ENCODE assay signal across 8 mouse cellular contexts in the genomic region with DNA sequence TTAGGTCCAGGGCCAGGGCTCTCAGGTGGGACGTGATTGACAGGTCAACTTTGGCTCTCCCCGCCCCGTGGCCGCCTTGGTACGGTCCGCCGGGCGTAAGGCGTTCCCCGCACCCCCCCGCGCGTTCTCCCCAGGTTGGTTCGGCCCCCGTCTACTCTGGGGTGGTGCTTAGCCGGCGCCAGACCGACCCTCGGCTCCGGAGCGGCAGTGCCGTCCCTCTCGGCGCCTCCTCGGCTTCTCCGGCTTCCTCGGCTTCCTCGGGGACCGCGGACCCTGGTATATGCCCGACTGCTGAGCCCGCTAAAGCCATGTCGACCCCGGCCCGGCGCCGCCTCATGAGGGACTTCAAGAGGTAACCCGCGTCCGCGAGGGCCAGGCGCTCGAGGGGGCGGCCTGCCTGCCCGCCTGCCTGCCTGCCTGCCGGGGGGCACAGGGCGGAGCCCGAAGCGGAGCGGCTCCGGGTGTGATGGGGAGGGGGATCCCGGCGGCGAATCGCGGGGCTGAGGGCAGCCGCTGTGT. TPM values are rescaled to one million over a fixed set of nuclear protein-coding genes. Genes with fewer than 3 reads are reported as not detected.
A peak's percentile ranks its signal among the peaks of the same experiment; 100 is the strongest.
DNase-seq lines count a peak whose midpoint lies in the region; ATAC-seq and TF ChIP-seq lines count a peak whose summit lies in the region.

No protein-coding gene starts in this region.

- peak overlapping the region; percentile 54 for H3K4me3 ChIP-seq in cortical plate, adult 2 months (ENCODE audit: insufficient read depth, low read length)
- H3K4me3 ChIP-seq in left cerebral cortex, adult 2 months, result peak overlapping the region; percentile 76
- H3K4me3 ChIP-seq in macrophage (ENCODE audit: inconsistent target), result peak overlapping the region; percentile 37

- TF ChIP-seq CTCF in cortical plate, adult 2 months (IDR thresholded peaks at IDR 0.05; ENCODE audit: extremely low read depth, insufficient read depth, low read length), result no peak
- TF ChIP-seq CTCF in left cerebral cortex, adult 2 months (IDR thresholded peaks at IDR 0.05), result no peak

- TF ChIP-seq POLR2A in cortical plate, adult 2 months (IDR thresholded peaks at IDR 0.05; ENCODE audit: extremely low read depth, insufficient read depth, low read length), result peak; percentile 84

- intact Hi-C loops in left cerebral cortex, adult 2 months (cut with DNase I), result loop anchor here (1.0 kb wide), 1 partner anchor 29 kb away; no protein-coding TSS in a partner anchor

- WGBS in macrophage (ENCODE audit: missing documents), result 19% methylated on average over 34 of the region's 57 CpGs

- H3K4me1 ChIP-seq in cortical plate, adult 2 months (ENCODE audit: control insufficient read depth, insufficient read depth, low read length), result peaks cover 2% of the 10 kb centered on the region; the same call in 1 of the 2 replicates

- peaks cover 25% of the 10 kb centered on the region; the same call in 1 of the 2 replicates for H3K79me2 ChIP-seq in macrophage (ENCODE audit: inconsistent target)

- peak; percentile 89 for ATAC-seq in activated CD4-positive, CD25-positive, alpha-beta regulatory T cell, adult 4 months

- no peaks in the 10 kb centered on the region for H3K36me3 ChIP-seq in macrophage (ENCODE audit: inconsistent target)

- no peak overlapping the region; the same call in 1 of the 2 replicates for H3K27ac ChIP-seq in cortical plate, adult 2 months (ENCODE audit: insufficient read depth, low read length)
- peak overlapping the region; percentile 76 for H3K27ac ChIP-seq in left cerebral cortex, adult 2 months
- peak overlapping the region; percentile 39; the same call in 1 of the 2 replicates for H3K27ac ChIP-seq in macrophage

- DNase-seq in gastrocnemius, adult 8-10 months (ENCODE audit: low spot score in 2 of 2), result peak; percentile 74 to 83
- DNase-seq in hindlimb bud, embryonic 11.5 days (ENCODE audit: extremely low spot score, low read depth, low spot score), result peak; percentile 18
- peak; percentile 86 to 87 for DNase-seq in left cerebral cortex, adult 2 months (ENCODE audit: extremely low spot score in 1 of 2, low spot score in 2 of 2)
- peak; percentile 81 for DNase-seq in retina, postnatal 7 days (ENCODE audit: low read depth, low spot score)
- DNase-seq in urinary bladder, adult 18-20 months (ENCODE audit: low spot score in 2 of 2), result peak; percentile 76 to 79

RNA-seq across cellular contexts. Expression of a gene that starts 0.3 kb away (rescaled TPM):
- 10 to 100 TPM; 27.3 to 30.0 TPM for polyA plus RNA-seq in activated CD4-positive, CD25-positive, alpha-beta regulatory T cell, adult 4 months (2017; shearing (Covaris generic))
- 23.2 and 26.0 TPM in 2 replicates for polyA plus RNA-seq in cortical plate, adult 2 months (2012; rRNA removed)
- 10 to 100 TPM in 3 of 4 experiments, 1 to 10 TPM in 1; 9.5 to 14.2 (median 10.5) TPM for total RNA-seq in gastrocnemius, adult 8-10 months (2022)
- total RNA-seq in left cerebral cortex, adult 2 months (2021), result 10 to 100 TPM; 36.6 to 37.7 TPM
- 100 to 1,000 TPM in 10 of 26 experiments, 10 to 100 TPM in 16; 54.5 to 217 (median 95.5) TPM for total RNA-seq in macrophage (2018; cell fraction: chromatin; rRNA removed)
- total RNA-seq in macrophage (2018; cell fraction: cytosol; rRNA removed), result 10 to 100 TPM; 35.4 to 56.5 (median 47.6) TPM
- total RNA-seq in macrophage (2018; cell fraction: nucleus; rRNA removed), result 100 to 1,000 TPM in 6 of 26 experiments, 10 to 100 TPM in 20; 55.9 to 172 (median 80.5) TPM
- polyA plus RNA-seq in macrophage (2018), result 42.8 to 43.3 TPM (median 43.2 TPM) in 3 replicates

RNA-seq across cellular contexts. Expression of a gene that starts 0.5 kb away (rescaled TPM):
- polyA plus RNA-seq in activated CD4-positive, CD25-positive, alpha-beta regulatory T cell, adult 4 months (2017; shearing (Covaris generic)), result 100 to 1,000 TPM; 134 to 158 TPM
- polyA plus RNA-seq in cortical plate, adult 2 months (2012; rRNA removed), result 41.1 and 44.7 TPM in 2 replicates
- total RNA-seq in gastrocnemius, adult 8-10 months (2022), result 10 to 100 TPM; 36.5 to 46.1 (median 38.1) TPM
- total RNA-seq in left cerebral cortex, adult 2 months (2021), result 10 to 100 TPM; 42.3 to 44.0 TPM
- 100 to 1,000 TPM in 2 of 26 experiments, 10 to 100 TPM in 24; 30.9 to 165 (median 55.4) TPM for total RNA-seq in macrophage (2018; cell fraction: chromatin; rRNA removed)
- total RNA-seq in macrophage (2018; cell fraction: cytosol; rRNA removed), result 10 to 100 TPM; 61.7 to 90.5 (median 68.0) TPM
- 100 to 1,000 TPM in 4 of 26 experiments, 10 to 100 TPM in 22; 30.9 to 131 (median 47.9) TPM for total RNA-seq in macrophage (2018; cell fraction: nucleus; rRNA removed)
- polyA plus RNA-seq in macrophage (2018), result 77.2 to 111 TPM (median 82.7 TPM) in 3 replicates

RNA-seq across cellular contexts. Expression of a gene that starts 28.5 kb away (rescaled TPM):
- polyA plus RNA-seq in activated CD4-positive, CD25-positive, alpha-beta regulatory T cell, adult 4 months (2017; shearing (Covaris generic)), result 1 to 10 TPM; 2.5 to 2.6 TPM
- 16.5 and 16.7 TPM in 2 replicates for polyA plus RNA-seq in cortical plate, adult 2 months (2012; rRNA removed)
- 1 to 10 TPM; 2.3 to 3.6 (median 2.5) TPM for total RNA-seq in gastrocnemius, adult 8-10 months (2022)
- 10 to 100 TPM; 34.8 to 34.9 TPM for total RNA-seq in left cerebral cortex, adult 2 months (2021)
- total RNA-seq in macrophage (2018; cell fraction: chromatin; rRNA removed), result 1 to 10 TPM in 24 of 26 experiments, under 1 TPM in 2; 0.44 to 4.6 (median 2.1) TPM
- total RNA-seq in macrophage (2018; cell fraction: cytosol; rRNA removed), result 1 to 10 TPM; 1.7 to 4.4 (median 2.8) TPM
- 1 to 10 TPM; 1.3 to 7.2 (median 2.7) TPM for total RNA-seq in macrophage (2018; cell fraction: nucleus; rRNA removed)
- polyA plus RNA-seq in macrophage (2018), result 2.7 to 6.4 TPM (median 4.6 TPM) in 3 replicates

Comparison
In these comparisons a context has a peak if more than half of its experiments do, and no peak if none do; other contexts are left out.
1. DNase-seq: peak in every context shown above with its lines; median percentile 86 in left cerebral cortex, adult 2 months; 81 in retina, postnatal 7 days; 78 in gastrocnemius, adult 8-10 months; 78 in urinary bladder, adult 18-20 months; 18 in hindlimb bud, embryonic 11.5 days.